Mouse (Mus musculus) olfactory bulb, adult 2 months (tissue): ENCODE measurements at regions not wholly inside any gene's neighbourhood (a gene's known extent, or its start where the extent isn't known, plus 50 kb on each side); places are given as distances from the start of the nearest gene placed in this dataset.

ENCODE experiments used
- H3K27ac ChIP-seq: fragments of 200-500 bp; 2 replicates; pipeline ENCODE4 v1.5.1; 2012; ENCODE audit warnings: low read depth, low read length; ENCODE audit not compliant: insufficient read depth
- H3K4me1 ChIP-seq: fragments of 200-500 bp; 2 replicates; pipeline ENCODE4 v1.6.1; 2012; ENCODE audit warnings: low read length; ENCODE audit not compliant: control insufficient read depth, insufficient read depth
- H3K4me3 ChIP-seq: fragments of 200-500 bp; 2 replicates; pipeline ENCODE4 v1.5.1; 2012; ENCODE audit warnings: mild to moderate bottlenecking, low read depth, low read length, moderate library complexity; ENCODE audit not compliant: insufficient read depth
- CTCF ChIP-seq: fragments of 200-500 bp; IDR thresholded peaks from 2 replicates; pipeline ENCODE4 v1.5.1; 2012; ENCODE audit warnings: low read depth, mild to moderate bottlenecking, low read length, moderate library complexity; ENCODE audit not compliant: insufficient read depth
- POLR2A ChIP-seq: fragments of 200-500 bp; IDR thresholded peaks from 2 replicates; pipeline ENCODE4 v1.6.1; 2012; ENCODE audit warnings: mild to moderate bottlenecking, low read depth, low read length, moderate library complexity; ENCODE audit not compliant: insufficient read depth
- WGBS: fragments of 180-500 bp; shearing (Covaris S2); methylation state at CpG from one replicate; pipeline ENCODE4 v1.1.7; 2018; 5-methylcytosine and 5-hydroxymethylcytosine counted together

GRCm38 (mm10) chr3:40123558-40124236 is 407.4 kb upstream of the Intu start:
- H3K4me3 ChIP-seq: no peak overlapping the region
- no peak overlapping the region for H3K27ac ChIP-seq
- TF ChIP-seq CTCF (no peak), POLR2A (no peak)
- H3K4me1 ChIP-seq: no peaks in the 10 kb centered on the region
- 75% methylated on average over 9 of the region's 9 CpGs for WGBS

GRCm38 (mm10) chr3:40126903-40127302 is 404.2 kb upstream of the Intu start:
- Histone ChIP-seq H3K4me3 (no peak overlapping the region), H3K27ac (no peak overlapping the region), H3K4me1 (no peaks in the 10 kb centered on the region)
- WGBS: 96% methylated on average over 2 of the region's 2 CpGs
- TF ChIP-seq POLR2A (no peak), CTCF (no peak)

- Histone ChIP-seq H3K4me1 (no peaks in the 10 kb centered on the region), H3K4me3 (no peak overlapping the region), H3K27ac (no peak overlapping the region)
- 89% methylated on average over 8 of the region's 8 CpGs for WGBS
- TF ChIP-seq POLR2A (no peak), CTCF (no peak)
These were observed 400.1 kb upstream of the Intu start for GRCm38 (mm10) chr3:40130858-40131584.

- Histone ChIP-seq H3K4me3 (no peak overlapping the region), H3K4me1 (no peaks in the 10 kb centered on the region), H3K27ac (no peak overlapping the region)
- no peak for TF ChIP-seq POLR2A
- TF ChIP-seq CTCF: no peak
- WGBS: 70% methylated on average over 5 of the region's 5 CpGs
These were observed 392.4 kb upstream of the Intu start for GRCm38 (mm10) chr3:40138671-40139070.

- H3K27ac ChIP-seq: no peak overlapping the region
- 89% methylated on average over 5 of the region's 5 CpGs for WGBS
- no peaks in the 10 kb centered on the region for H3K4me1 ChIP-seq
- TF ChIP-seq CTCF (no peak), POLR2A (no peak)
- H3K4me3 ChIP-seq: no peak overlapping the region
These were observed 388.9 kb upstream of the Intu start for GRCm38 (mm10) chr3:40142229-40142628.

- Histone ChIP-seq H3K4me1 (no peaks in the 10 kb centered on the region), H3K27ac (no peak overlapping the region), H3K4me3 (no peak overlapping the region)
- WGBS: 79% methylated on average over 6 of the region's 6 CpGs
- TF ChIP-seq POLR2A (no peak), CTCF (no peak)
These were observed 372.5 kb upstream of the Intu start for GRCm38 (mm10) chr3:40158631-40159030.

- Histone ChIP-seq H3K4me3 (no peak overlapping the region), H3K4me1 (no peaks in the 10 kb centered on the region), H3K27ac (no peak overlapping the region)
- 68% methylated on average over 9 of the region's 9 CpGs for WGBS
- no peak for TF ChIP-seq CTCF
- no peak for TF ChIP-seq POLR2A
These were observed 371.4 kb upstream of the Intu start for GRCm38 (mm10) chr3:40159591-40160145.

GRCm38 (mm10) chr3:40164181-40164580 is 366.9 kb upstream of the Intu start:
- no peak overlapping the region for H3K27ac ChIP-seq
- H3K4me3 ChIP-seq: no peak overlapping the region
- TF ChIP-seq CTCF (no peak), POLR2A (no peak)
- WGBS: 91% methylated on average over 1 of the region's 1 CpGs
- H3K4me1 ChIP-seq: no peaks in the 10 kb centered on the region

GRCm38 (mm10) chr3:40167970-40168626 is 363.0 kb upstream of the Intu start:
- TF ChIP-seq CTCF (no peak), POLR2A (no peak)
- Histone ChIP-seq H3K4me1 (no peaks in the 10 kb centered on the region), H3K27ac (no peak overlapping the region), H3K4me3 (no peak overlapping the region)
- 47% methylated on average over 12 of the region's 12 CpGs for WGBS
